Mouse (Mus musculus) small intestine, adult 2 months (tissue): ENCODE results near the gene Uba7. TPM values are rescaled to one million over a fixed set of nuclear protein-coding genes. Genes with fewer than 3 reads are reported as not detected.
A peak's percentile ranks its signal among the peaks of the same experiment; 100 is the strongest.

Experiments
- H3K27ac ChIP-seq: fragments of 200-500 bp; 2 replicates; pipeline ENCODE4 v1.5.1; 2012; ENCODE audit warnings: low read depth, low read length, control low read depth, inconsistent platforms; ENCODE audit not compliant: insufficient read depth
- H3K27me3 ChIP-seq: fragments of 200-500 bp; 2 replicates; pipeline ENCODE4 v1.6.1; 2012; ENCODE audit warnings: mild to moderate bottlenecking, moderate library complexity, low read length, inconsistent platforms; ENCODE audit not compliant: control insufficient read depth, insufficient read depth
- H3K36me3 ChIP-seq: fragments of 200-500 bp; 2 replicates; pipeline ENCODE4 v1.6.1; 2012; ENCODE audit warnings: mild to moderate bottlenecking, low read length, control low read depth, inconsistent platforms; ENCODE audit not compliant: control insufficient read depth, insufficient read depth
- H3K4me1 ChIP-seq: fragments of 200-500 bp; 2 replicates; pipeline ENCODE4 v1.6.1; 2012; ENCODE audit warnings: low read length, inconsistent platforms, mixed read lengths; ENCODE audit not compliant: control insufficient read depth, insufficient read depth, insufficient read length
- H3K4me3 ChIP-seq: fragments of 200-500 bp; 2 replicates; pipeline ENCODE4 v1.5.1; 2012; ENCODE audit warnings: low read depth, mild to moderate bottlenecking, control low read depth, inconsistent platforms, low read length, moderate library complexity
- CTCF ChIP-seq: fragments of 200-500 bp; IDR thresholded peaks from 2 replicates; pipeline ENCODE4 v1.5.1; 2012; ENCODE audit warnings: low read depth, mild to moderate bottlenecking, control low read depth, inconsistent platforms, low read length, moderate library complexity, mixed read lengths; ENCODE audit not compliant: insufficient replicate concordance, insufficient read length; ENCODE audit errors: extremely low read depth
- POLR2A ChIP-seq: fragments of 200-500 bp; IDR thresholded peaks from 2 replicates; pipeline ENCODE4 v1.6.1; 2012; ENCODE audit warnings: low read depth, mild to moderate bottlenecking, control low read depth, inconsistent platforms, low read length, moderate library complexity
- WGBS: fragments of 180-500 bp; shearing (Covaris S2); methylation state at CpG from one replicate; pipeline ENCODE4 v1.1.7; 2018; 5-methylcytosine and 5-hydroxymethylcytosine counted together
- polyA plus RNA-seq: library from polyadenylated mRNA; depleted of rRNA; stranded (reverse); fragments of >200 nt; gene quantifications from 2 replicates; pipeline ENCODE4 v1.2.3, GENCODE M21; 2012

Uba7 gene
- polyA plus RNA-seq, 1 experiment: 131 TPM

- H3K27ac ChIP-seq: peak overlapping the region; percentile 46
- 77% methylated on average over 19 of the region's 19 CpGs for WGBS
- peaks cover 18% of the 10 kb centered on the region for H3K4me1 ChIP-seq
- no peak for TF ChIP-seq CTCF
- no peak for TF ChIP-seq POLR2A
- no peaks in the 10 kb centered on the region for H3K27me3 ChIP-seq
- peak overlapping the region; percentile 66 for H3K4me3 ChIP-seq
- H3K36me3 ChIP-seq: peaks cover 34% of the 10 kb centered on the region
Observed at GRCm38 (mm10) chr9:107984052-107984753, 8.9 kb downstream of the Uba7 start.

- H3K4me1 ChIP-seq: peaks cover 18% of the 10 kb centered on the region
- H3K27me3 ChIP-seq: no peaks in the 10 kb centered on the region
- H3K4me3 ChIP-seq: peak overlapping the region; percentile 66
- TF ChIP-seq CTCF (no peak), POLR2A (no peak)
- 75% methylated on average over 9 of the region's 9 CpGs for WGBS
- H3K27ac ChIP-seq: no peak overlapping the region
- peaks cover 29% of the 10 kb centered on the region for H3K36me3 ChIP-seq
Observed at GRCm38 (mm10) chr9:107984754-107985055, 9.4 kb downstream of the Uba7 start.

- 0 out of 2 replicates have a peak, but pooled peaks have one; percentile 40 for TF ChIP-seq POLR2A
- TF ChIP-seq CTCF: no peak
- 0 out of 2 replicates have a peak within 1 kb of the TSS, but pooled peaks have one; percentile 4 for H3K27ac ChIP-seq
- WGBS: 3% methylated on average over 58 of the region's 58 CpGs
Observed at GRCm38 (mm10) chr9:107985131-107986119, 10.1 kb downstream of the Uba7 start, which contains the start of gene Inka1. TSS of gene Inka1 (minus strand) at chr9:107985879.

GRCm38 (mm10) chr9:107986376-107986775, 11.1 kb downstream of the Uba7 start:
- Histone ChIP-seq H3K4me1 (peaks cover 17% of the 10 kb centered on the region), H3K4me3 (peak overlapping the region; percentile 66), H3K36me3 (peaks cover 16% of the 10 kb centered on the region), H3K27me3 (no peaks in the 10 kb centered on the region), H3K27ac (no peak overlapping the region)
- peak; percentile 87 for TF ChIP-seq CTCF
- no peak for TF ChIP-seq POLR2A
- WGBS: 2% methylated on average over 18 of the region's 18 CpGs

More at GRCm38 (mm10) chr9:107985131-107986119, 10.1 kb downstream of the Uba7 start, which contains the start of gene Inka1:
- Histone ChIP-seq H3K36me3 (peaks cover 23% of the 10 kb centered on the region), H3K4me1 (peaks cover 18% of the 10 kb centered on the region), H3K27me3 (no peaks in the 10 kb centered on the region), H3K4me3 (peak within 1 kb of the TSS; percentile 66)

GRCm38 (mm10) chr9:107987950-107988349, 12.6 kb downstream of the Uba7 start:
- peaks cover 13% of the 10 kb centered on the region for H3K4me1 ChIP-seq
- no peaks in the 10 kb centered on the region for H3K27me3 ChIP-seq
- H3K27ac ChIP-seq: no peak overlapping the region
- H3K4me3 ChIP-seq: no peak overlapping the region
- WGBS: 68% methylated on average over 3 of the region's 3 CpGs
- peaks cover 10% of the 10 kb centered on the region for H3K36me3 ChIP-seq
- TF ChIP-seq POLR2A: no peak
- no peak for TF ChIP-seq CTCF

DNA sequence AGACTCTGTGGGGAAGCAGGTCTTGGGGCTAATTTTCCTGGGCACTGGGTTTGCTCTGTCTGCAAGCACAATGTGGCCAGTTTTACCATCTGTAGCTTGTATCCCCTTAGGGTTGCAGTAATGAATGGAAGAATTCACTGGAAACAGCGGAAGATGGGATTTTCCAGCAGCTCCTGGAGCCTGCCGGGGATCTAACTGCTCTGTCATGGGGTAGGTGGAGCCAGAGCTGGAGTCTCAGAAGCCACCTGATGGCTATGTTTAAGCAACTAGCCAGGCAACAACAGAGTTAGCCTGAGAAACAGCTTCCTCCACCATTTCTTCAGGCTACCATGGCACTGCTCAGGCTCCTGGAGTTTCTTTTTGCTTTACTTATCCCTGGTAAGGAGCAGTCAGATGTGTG, 16.9 kb downstream of the Uba7 start, which contains the start of gene Cdhr4:
Gene Cdhr4 (plus strand): TSS at position 301 of the 400 bp plus-strand sequence.
- H3K4me3 ChIP-seq: no peak within 1 kb of the TSS
- H3K27me3 ChIP-seq: no peaks in the 10 kb centered on the region
- H3K36me3 ChIP-seq: no peaks in the 10 kb centered on the region
- no peak for TF ChIP-seq CTCF
- WGBS: 80% methylated on average over 2 of the region's 2 CpGs
- H3K4me1 ChIP-seq: no peaks in the 10 kb centered on the region
- H3K27ac ChIP-seq: no peak within 1 kb of the TSS

DNA sequence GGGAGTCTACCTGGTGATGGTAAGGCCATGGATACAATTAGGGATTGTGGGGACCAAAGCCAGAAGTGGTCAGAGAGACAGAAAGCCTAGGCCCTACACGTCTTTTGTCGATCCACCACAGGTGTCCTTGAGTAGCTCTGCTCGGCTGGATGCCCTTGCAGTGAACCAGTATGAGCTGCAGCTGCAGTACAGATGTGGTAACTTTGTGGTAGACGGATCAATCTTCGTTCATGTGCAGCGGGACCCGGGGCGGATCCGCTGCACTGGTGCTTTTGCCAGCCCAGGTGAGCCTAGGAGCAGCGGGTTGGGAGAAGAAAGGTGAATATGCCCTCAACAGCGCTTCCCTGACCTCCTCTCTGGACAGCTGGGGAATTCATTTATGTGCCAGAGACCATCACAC, 17.7 kb downstream of the Uba7 start:
- TF ChIP-seq CTCF (no peak), POLR2A (no peak)
- no peak overlapping the region for H3K4me3 ChIP-seq
- no peak overlapping the region for H3K27ac ChIP-seq
- H3K27me3 ChIP-seq: no peaks in the 10 kb centered on the region
- no peaks in the 10 kb centered on the region for H3K36me3 ChIP-seq
- WGBS: 94% methylated on average over 11 of the region's 11 CpGs
- H3K4me1 ChIP-seq: no peaks in the 10 kb centered on the region
